Mouse (Mus musculus) activated CD4-positive, CD25-positive, alpha-beta regulatory T cell (primary cell): ENCODE measurements around the gene Hist1h2bh. TPM values are rescaled to one million over a fixed set of nuclear protein-coding genes. Genes with fewer than 3 reads are reported as not detected.

Experiments used
- polyA plus RNA-seq, 2 experiments: library from polyadenylated mRNA; unstranded; fragments of 100-300 nt; shearing (Covaris generic); gene quantifications; one replicate each; pipeline ENCODE4 v1.2.1; 2017

Hist1h2bh gene
- polyA plus RNA-seq, 2 experiments from 2014 or later: 0.27 to 0.59 TPM

Other genes starting within 250 kb of the Hist1h2bh start
- gene Zfp322a, start 174.2 kb downstream of the Hist1h2bh start, polyA plus RNA-seq: 10 to 100 TPM; 22.2 to 25.5 TPM
- gene Abt1, start 119.5 kb downstream of the Hist1h2bh start, polyA plus RNA-seq: 10 to 100 TPM; 10.1 to 11.6 TPM
- gene Btn1a1, start 77.5 kb downstream of the Hist1h2bh start, polyA plus RNA-seq: not detected
- under 1 TPM in 1 of 2 experiments, not detected in 1; 0.12 TPM for gene Btn2a2, start 54.5 kb downstream of the Hist1h2bh start, polyA plus RNA-seq
- gene Hist1h4h, start 12.3 kb downstream of the Hist1h2bh start, polyA plus RNA-seq: 1 to 10 TPM; 1.3 to 4.8 TPM
- gene Hist1h2af, start 9.5 kb downstream of the Hist1h2bh start, polyA plus RNA-seq: not detected
- not detected for gene Hist1h3g, start 8.0 kb downstream of the Hist1h2bh start, polyA plus RNA-seq
- gene Hist1h3f, start 660 bp upstream of the Hist1h2bh start, polyA plus RNA-seq: under 1 TPM; 0.41 to 0.84 TPM
- gene Hist1h4f, start 8.3 kb upstream of the Hist1h2bh start, polyA plus RNA-seq: 1 to 10 TPM in 1 of 2 experiments, not detected in 1; 2.0 TPM
- under 1 TPM; 0.64 to 0.98 TPM for gene Hist1h1d, start 9.9 kb upstream of the Hist1h2bh start, polyA plus RNA-seq
- 1 to 10 TPM; 1.4 to 5.5 TPM for gene Hist1h3e, start 19.0 kb upstream of the Hist1h2bh start, polyA plus RNA-seq
- 10 to 100 TPM in 1 of 2 experiments, 1 to 10 TPM in 1; 7.7 to 16.3 TPM for gene Hist1h2ae, start 27.8 kb upstream of the Hist1h2bh start, polyA plus RNA-seq
- 1 to 10 TPM; 2.7 to 5.0 TPM for gene Hist1h2bg, start 28.0 kb upstream of the Hist1h2bh start, polyA plus RNA-seq
- not detected for gene Hist1h2bf, start 30.8 kb upstream of the Hist1h2bh start, polyA plus RNA-seq
- gene Hist1h2ad, start 31.0 kb upstream of the Hist1h2bh start, polyA plus RNA-seq: under 1 TPM in 1 of 2 experiments, not detected in 1; 0.38 TPM
- under 1 TPM in 1 of 2 experiments, not detected in 1; 0.44 TPM for gene Hist1h3d, start 32.4 kb upstream of the Hist1h2bh start, polyA plus RNA-seq
- gene Hist1h4d, start 38.2 kb upstream of the Hist1h2bh start, polyA plus RNA-seq: 10 to 100 TPM; 23.0 to 41.6 TPM
- gene Hist1h2be, start 77.7 kb upstream of the Hist1h2bh start, polyA plus RNA-seq: 1 to 10 TPM; 1.2 to 1.4 TPM
- 10 to 100 TPM in 1 of 2 experiments, 1 to 10 TPM in 1; 7.1 to 18.0 TPM for gene Hist1h1e, start 79.2 kb upstream of the Hist1h2bh start, polyA plus RNA-seq
- under 1 TPM; 0.55 to 0.80 TPM for gene Hist1h2ac, start 140.6 kb upstream of the Hist1h2bh start, polyA plus RNA-seq
- 1 to 10 TPM; 3.0 to 4.1 TPM for gene Hist1h2bc, start 140.8 kb upstream of the Hist1h2bh start, polyA plus RNA-seq
- under 1 TPM in 1 of 2 experiments, not detected in 1; 0.38 TPM for gene Hist1h1t, start 152.4 kb upstream of the Hist1h2bh start, polyA plus RNA-seq
- 1 to 10 TPM; 3.3 to 6.0 TPM for gene Hist1h4c, start 155.1 kb upstream of the Hist1h2bh start, polyA plus RNA-seq
- 1 to 10 TPM; 1.3 to 2.6 TPM for gene Hfe, start 167.5 kb upstream of the Hist1h2bh start, polyA plus RNA-seq
- 10 to 100 TPM; 13.3 to 18.7 TPM for gene Hist1h1c, start 195.4 kb upstream of the Hist1h2bh start, polyA plus RNA-seq
- 1 to 10 TPM; 2.7 to 3.1 TPM for gene Hist1h3c, start 202.2 kb upstream of the Hist1h2bh start, polyA plus RNA-seq
- 1 to 10 TPM; 1.1 to 2.8 TPM for gene Hist1h2bb, start 203.3 kb upstream of the Hist1h2bh start, polyA plus RNA-seq
- 1 to 10 TPM; 4.6 to 7.2 TPM for gene Hist1h2ab, start 207.7 kb upstream of the Hist1h2bh start, polyA plus RNA-seq
- gene Hist1h3b, start 208.9 kb upstream of the Hist1h2bh start, polyA plus RNA-seq: 1 to 10 TPM in 1 of 2 experiments, not detected in 1; 1.4 TPM
- 1 to 10 TPM; 5.4 to 5.6 TPM for gene Hist1h4b, start 213.6 kb upstream of the Hist1h2bh start, polyA plus RNA-seq
- not detected for gene Hist1h4a, start 217.8 kb upstream of the Hist1h2bh start, polyA plus RNA-seq
- gene Hist1h3a, start 219.0 kb upstream of the Hist1h2bh start, polyA plus RNA-seq: 1 to 10 TPM; 5.1 TPM
- gene Hist1h1a, start 220.3 kb upstream of the Hist1h2bh start, polyA plus RNA-seq: 1 to 10 TPM; 2.5 to 3.0 TPM
- gene Trim38, start 226.5 kb upstream of the Hist1h2bh start, polyA plus RNA-seq: under 1 TPM in 1 of 2 experiments, not detected in 1; 0.17 TPM